Mouse (Mus musculus) layer of hippocampus, postnatal 25 days (tissue): ENCODE data around the gene Nptn. TPM values are rescaled to one million over a fixed set of nuclear protein-coding genes. Genes with fewer than 3 reads are reported as not detected.
A peak's percentile ranks its signal among the peaks of the same experiment; 100 is the strongest.
"Not testable (repeated sequence)": the region's sequence is repeated elsewhere in the genome, so short reads cannot be mapped to it uniquely, and the experiment has no call there.

Source experiments
- DNase-seq, 2 experiments: peaks; one replicate each; pipeline ENCODE4 v3.0.0; 2022; ENCODE audit warnings: mixed read lengths in 2 of 2, low spot score in 1 of 2; ENCODE audit errors: extremely low spot score in 1 of 2
- total RNA-seq, 2 experiments: library from RNA; stranded (reverse); gene quantifications; 2 replicates each; pipeline ENCODE4 v1.2.3; 2021

The Nptn gene
- total RNA-seq, 2 experiments from 2014 or later = 863 to 899 TPM

DNA sequence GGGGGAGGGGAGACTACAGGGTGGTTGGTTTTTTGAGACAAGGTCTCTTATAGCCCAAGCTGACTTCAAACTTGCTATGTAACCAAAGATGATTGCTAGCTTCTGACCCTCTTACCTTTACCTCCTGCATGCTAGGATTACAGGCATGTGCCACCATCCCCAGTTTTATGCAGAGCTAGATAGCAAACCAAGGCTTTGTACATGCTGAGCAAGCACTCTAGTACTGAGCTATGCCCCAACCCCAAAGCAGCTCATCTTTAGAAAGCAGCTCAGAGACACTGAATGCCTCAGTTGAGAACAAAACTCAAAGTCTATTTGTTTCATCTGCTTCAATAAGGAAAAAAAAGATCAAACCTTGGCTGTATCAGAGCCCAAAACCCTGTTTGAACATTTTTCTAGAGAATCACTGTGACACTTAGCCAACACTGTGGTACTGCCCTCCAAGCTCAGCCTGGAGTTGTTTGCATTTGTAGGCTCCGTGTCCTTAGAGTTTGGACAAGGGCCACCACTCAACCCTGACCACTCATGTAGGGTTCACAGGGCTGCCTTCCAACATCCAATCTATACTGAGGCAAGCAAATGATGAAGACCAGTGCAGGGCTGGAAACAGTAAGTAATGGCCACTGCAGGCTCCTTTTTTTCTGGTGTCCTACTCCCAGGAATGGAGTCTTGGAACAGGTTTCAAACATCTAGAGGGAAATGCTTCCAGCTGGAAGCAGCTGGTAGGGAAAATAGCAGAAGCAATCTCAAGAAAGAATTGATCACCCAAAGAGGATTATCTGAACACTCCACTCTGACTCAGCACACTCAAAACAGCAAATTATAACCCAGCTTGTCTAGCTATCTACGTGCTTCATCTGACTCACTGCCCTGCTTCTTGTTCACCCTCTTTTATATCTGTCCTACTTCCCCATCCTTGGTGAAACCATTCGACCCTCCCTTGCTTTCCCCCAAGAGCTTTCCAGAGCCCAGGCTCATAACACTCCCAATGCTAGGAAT is 24.3 kb upstream of the Nptn start:
- DNase-seq = no peak

DNA sequence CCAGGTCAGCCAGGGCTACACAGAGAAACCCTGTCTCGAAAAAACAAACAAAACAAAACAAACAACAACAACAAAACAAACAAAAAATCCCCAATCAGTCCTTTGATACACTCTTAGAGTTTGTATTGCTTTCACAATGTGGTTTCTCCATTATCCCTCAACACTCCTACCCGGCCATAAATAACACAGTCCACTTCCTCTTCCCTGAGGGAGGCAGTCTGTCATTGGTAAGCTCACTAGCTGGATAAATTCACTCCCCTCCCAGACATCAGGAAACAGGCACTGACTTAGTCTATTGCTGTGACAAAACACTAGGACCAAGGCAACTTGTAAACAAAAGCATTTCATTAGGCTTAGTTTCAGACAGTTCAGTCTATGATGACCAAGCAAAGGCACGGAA is 21.8 kb upstream of the Nptn start:
- no peak for DNase-seq

GRCm38 (mm10) chr9:58565945-58566344 is 16.1 kb upstream of the Nptn start:
- DNase-seq = not testable (repeated sequence)

- no peak for DNase-seq
These were observed 14.4 kb upstream of the Nptn start for GRCm38 (mm10) chr9:58567682-58568081.

DNA sequence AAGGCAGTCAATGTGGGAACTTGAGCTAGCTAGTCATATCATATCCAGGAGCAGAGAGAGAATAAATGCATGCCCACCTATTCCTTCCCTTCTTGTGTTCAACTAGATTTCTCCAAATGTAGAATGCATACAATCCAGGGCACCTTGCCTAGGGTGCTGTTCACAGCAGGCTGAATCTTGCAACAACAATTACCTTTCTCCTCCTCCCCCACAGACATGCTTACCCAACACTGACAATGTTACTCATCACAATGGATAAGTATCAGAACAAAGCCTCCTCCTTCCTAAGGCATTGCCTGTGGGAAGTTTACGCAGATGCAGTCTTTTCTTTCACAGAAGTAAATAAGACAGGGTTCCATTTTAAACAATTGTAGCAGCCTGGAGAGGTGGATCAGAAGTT is 11.0 kb upstream of the Nptn start:
- DNase-seq = no peak

GRCm38 (mm10) chr9:58578669-58579068 is 3.4 kb upstream of the Nptn start:
- peak; percentile 68 to 91 for DNase-seq

DNA sequence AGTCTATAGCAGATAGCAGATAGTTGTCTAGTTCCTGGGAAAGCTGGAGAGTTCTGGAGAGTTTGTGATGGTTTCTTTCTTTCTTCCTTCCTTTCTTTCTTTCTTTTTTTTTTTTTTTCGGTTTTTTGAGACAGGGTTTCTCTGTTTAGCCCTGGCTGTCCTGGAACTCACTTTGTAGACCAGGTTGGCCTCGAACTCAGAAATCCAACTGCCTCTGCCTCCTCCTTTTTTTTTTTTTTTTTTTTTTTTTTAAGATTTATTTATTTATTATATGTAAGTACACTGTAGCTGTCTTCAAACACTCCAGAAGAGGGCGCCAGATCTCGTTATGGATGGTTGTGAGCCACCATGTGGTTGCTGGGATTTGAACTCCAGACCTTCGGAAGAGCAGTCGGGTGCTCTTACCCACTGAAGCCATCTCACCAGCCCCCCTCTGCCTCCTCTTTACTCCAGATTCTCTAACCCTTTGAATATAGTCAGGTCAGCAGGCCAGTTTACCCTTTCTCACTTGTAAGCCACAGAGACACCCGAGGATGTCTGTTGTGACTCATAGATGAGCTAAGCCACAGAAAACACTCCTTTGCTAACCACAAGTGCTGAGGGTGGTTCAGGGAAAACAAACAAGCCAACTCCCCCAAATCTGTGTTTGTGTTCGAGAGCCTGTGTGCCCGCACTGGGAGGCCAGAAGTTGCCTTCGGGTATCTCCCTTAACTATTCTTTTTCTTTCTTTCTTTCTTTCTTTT is 1.4 kb upstream of the Nptn start:
- DNase-seq = not testable (repeated sequence)

DNA sequence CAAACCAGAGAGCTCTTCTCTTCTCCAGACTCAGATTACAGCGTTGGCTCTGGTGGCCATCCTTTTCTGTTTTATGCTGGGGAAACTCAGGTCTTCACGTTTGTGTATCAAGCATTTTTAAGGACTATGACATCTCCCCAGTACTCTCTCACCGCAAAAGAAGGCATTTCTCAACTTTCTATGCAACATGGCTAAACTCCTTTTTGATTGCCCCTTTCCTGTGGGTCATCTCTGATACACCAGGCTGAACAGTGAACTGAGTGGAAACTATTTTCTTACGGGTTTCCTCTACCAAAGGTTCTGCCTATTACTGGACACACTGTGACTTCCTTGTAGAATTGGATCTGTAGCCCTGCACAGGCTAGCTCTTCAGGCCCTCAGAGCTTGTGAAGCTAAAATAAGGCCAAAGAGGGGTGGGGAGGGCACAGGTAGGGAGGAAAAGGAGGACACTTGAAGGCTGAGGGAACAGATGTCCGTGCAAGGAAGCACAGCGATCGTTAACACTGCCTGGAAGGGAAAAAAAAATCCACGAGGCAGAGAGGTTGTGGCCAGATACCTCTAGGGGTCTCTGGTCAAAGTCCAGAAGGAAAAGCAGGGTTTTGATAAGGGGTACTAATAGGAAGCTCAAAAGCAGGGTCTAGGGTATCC is 633 bp upstream of the Nptn start:
- no peak for DNase-seq

DNA sequence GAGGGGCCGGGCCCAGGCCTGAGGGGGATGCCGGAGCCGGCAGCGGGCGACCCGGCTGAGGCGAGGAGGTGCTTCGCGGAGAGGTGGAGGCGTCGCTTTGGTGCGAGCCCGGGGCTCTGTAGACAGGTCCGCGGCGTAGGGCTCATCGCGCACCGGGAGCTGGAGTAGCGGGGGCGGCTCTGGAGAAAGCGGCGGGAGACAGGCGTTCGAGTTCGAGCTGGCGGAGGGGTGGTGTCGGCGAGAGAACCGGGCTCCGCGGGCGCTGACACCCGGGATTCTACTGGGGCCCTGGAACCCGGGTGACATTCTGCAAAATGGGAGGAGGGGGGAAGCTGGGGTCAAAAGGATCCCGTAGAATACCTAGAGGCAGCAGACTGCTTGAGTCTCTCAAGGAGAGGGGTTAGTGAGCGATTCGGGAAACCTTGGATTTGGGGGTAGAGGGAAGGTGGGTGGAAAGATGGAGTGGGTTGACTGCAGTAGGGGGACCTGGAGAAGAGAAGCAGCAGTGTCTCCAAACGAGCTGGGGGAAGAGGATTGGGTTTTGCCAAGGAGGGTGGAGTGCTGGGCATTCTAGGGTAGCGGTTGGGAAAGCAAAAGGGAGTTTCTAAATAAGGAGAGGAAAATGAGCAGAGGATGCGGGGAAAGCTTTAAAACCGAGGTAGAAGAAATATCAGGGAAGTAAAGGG is 684 bp downstream of the Nptn start:
- peak; percentile 49 to 68 for DNase-seq

GRCm38 (mm10) chr9:58583267-58583641 is 1.2 kb downstream of the Nptn start:
- no peak for DNase-seq

DNA sequence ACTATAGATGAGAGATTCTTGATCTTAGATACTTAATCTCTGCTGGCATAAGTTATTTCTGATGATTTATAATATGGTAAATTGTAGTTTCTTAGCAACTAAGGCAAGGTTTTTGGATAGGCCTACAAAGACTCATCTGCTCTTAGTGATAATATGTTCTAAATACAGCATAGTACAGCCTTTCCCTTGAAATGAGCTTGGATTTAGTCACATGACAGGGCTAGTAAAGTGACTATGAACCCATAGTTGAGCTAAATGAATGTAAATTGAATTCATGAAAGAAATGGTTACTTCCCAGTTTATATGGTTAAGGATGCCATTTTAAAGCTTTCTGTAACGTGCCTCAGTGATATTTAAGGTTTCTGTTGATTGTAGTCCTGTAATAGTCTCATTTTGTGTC is 2.3 kb downstream of the Nptn start:
- no peak for DNase-seq

GRCm38 (mm10) chr9:58588657-58589056 is 6.6 kb downstream of the Nptn start:
- no peak for DNase-seq

DNA sequence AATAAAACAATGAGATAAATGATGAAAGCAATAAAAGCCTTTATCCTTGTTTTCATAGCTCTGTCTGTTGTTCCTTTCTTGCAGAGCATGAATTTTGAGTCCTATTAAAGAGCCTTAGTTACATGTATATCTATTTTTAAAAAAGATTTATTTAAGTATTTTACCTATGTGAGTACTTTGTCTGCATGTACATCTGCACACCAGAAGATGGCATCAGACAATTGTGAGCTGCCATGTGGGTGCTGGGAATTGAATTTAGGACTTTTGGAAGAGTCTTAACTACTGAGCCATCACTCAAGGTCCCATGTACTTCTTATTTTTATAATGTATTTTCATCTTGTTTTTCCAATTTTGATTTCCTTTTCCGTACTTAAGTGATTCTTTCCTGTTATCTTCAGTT is 13.3 kb downstream of the Nptn start:
- no peak for DNase-seq

DNA sequence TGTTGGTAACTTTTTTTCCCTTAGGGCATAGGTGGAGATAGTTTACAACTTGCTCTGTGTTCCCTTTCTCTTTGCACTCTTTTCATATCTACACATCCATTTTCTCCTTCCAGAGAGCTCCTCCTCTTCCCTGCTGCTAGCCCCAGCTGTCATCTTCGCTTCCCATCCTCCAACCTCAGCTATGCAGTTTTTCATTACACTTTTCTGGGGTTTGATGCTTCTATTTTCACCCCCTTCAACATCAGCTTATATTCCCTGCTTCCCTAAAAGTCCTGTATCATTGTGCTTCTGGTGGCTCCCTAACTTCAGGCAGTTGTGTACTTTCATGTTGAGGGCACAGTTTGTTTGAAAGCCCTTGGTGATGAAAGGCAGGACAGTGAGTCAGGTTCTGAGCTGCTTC is 31.8 kb downstream of the Nptn start:
- DNase-seq = no peak

GRCm38 (mm10) chr9:58615064-58615938 is 33.3 kb downstream of the Nptn start:
- no peak for DNase-seq

DNA sequence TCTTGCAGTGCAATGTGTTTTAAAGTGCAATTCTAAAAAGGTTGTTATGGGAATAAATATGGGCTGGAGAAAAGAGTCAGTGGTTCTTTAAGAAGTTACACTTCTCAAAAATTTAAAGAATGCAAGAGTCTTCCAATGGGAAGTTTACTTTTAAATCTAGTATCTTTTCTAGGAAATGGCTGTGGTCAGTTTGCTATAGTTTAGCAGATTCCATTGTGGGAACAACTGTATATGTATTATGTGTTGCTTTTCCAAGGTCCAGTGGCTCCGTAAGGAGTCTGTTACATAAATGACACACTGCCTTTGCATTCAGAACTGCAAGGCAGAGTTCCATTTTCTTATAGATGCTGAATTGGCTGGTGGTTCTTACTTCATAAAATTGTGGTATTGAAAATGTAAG is 41.0 kb downstream of the Nptn start:
- DNase-seq = no peak

DNA sequence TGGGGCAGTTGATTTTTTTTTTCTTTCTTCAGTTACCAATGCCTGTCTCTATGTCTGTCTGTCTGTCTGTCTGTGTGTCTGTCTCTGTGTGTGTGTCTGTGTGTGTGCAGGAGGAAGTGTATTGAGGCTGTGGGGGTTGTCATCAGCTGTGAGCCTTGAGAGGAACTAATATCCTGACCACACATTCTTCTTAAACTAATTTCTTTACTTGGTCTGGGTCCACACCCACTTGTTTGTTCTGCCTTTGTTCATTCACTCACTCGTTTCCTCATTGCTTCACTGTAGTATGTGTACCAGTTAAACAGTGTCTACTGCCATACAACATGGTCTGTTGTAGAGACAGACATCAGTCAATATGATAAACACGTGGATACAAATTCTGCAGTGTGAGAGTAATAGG is 45.2 kb downstream of the Nptn start:
- no peak for DNase-seq

GRCm38 (mm10) chr9:58630441-58630840 is 48.4 kb downstream of the Nptn start:
- DNase-seq = no peak

GRCm38 (mm10) chr9:58648406-58649264 is 66.6 kb downstream of the Nptn start:
- no peak for DNase-seq
